Mouse (Mus musculus) WW6 (cell line): ENCODE results near the gene Lin28a.
A peak's percentile ranks its signal among the peaks of the same experiment; 100 is the strongest.

Source experiments
- DNase-seq: peaks from one replicate; pipeline ENCODE4 v3.0.0-alpha.2; 2013; ENCODE audit warnings: low read depth, low spot score

Gene Lin28a

GRCm38 (mm10) chr4:133980496-133980895 lies 38.1 kb downstream of the Lin28a start:
- DNase-seq = no peak

GRCm38 (mm10) chr4:133978021-133978711 lies 40.5 kb downstream of the Lin28a start:
- no peak for DNase-seq

DNA sequence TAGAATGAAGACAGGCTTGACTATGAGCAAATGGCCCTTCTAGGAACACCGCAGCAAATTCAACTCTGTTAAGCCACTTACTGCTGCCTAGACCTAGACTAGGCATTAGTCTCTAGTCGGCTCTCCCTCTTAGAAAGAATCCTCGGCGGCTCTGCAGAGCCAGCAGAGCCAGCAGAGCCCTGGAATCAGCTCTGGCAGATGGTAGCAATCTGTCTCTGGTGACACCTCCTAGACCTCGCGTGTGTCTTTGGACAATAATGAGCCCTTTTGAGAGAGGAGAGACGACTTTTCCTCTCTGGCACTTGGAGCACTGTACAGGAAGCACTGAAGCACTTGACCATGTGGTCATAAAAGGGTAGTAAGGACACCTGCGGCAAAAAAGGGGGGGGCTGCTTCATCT lies 46.9 kb downstream of the Lin28a start:
- DNase-seq = no peak

DNA sequence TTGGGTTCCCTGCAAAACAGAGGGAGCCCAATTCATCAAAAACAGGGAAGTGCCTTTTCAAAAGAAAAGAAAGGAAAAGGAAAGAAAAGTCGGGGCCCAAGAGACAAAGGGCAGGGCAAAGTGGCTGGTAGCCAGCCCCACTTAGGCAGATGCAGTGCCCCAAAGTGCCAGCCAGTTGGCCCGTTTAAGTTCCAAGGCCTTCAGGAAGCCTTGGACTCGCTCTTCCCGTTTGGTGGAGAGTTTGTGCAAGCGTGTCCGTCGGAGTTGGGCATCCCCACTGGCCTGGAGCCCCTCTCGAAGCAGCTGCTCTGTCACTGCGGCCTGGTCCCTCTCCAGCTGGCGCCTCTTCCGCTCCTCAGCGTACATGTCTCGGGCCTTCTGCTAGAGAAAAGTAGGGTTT lies 47.8 kb downstream of the Lin28a start:
- DNase-seq = no peak

- no peak for DNase-seq
Observed at GRCm38 (mm10) chr4:133970196-133970595, 48.4 kb downstream of the Lin28a start.

GRCm38 (mm10) chr4:133969114-133969770 lies 49.4 kb downstream of the Lin28a start:
- no peak for DNase-seq

DNA sequence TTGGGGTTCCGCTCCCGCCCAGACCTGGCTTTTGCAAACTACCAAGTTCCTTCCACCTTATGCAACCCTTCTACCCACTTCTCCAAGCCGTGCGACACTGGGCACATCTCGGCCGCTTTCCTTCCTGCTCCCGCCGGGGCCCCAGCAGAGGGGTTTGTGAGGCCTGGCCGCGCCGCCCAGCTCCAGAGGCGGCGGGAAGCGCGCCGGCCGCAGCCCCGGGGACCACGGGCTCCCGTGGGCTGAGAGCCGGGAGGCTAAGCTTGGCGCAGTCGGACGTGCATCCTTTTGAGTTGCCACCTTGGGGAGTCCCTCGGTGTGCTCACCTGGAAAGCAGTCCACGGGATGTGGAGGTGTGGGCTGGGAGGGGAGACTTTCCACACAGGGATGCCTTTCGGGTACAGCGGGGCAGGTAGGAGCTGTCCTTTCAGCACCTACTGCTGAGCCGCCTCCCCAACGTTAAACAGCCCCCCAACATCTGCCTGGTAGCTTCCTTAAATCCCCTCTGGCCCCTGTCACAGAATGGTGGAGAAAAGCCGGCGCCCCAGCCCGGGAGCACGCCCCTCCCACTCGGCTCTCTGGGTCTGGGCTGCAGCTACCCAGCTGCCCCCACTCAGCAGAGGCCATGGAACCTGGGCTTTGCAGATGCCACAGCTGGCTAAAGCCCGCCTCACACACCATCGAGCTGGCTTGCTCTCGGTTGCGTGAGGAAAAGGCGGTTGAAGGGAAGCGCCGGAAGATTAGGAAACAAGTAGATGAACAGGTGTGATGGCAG lies 50.3 kb downstream of the Lin28a start, which contains the start of gene Hmgn2:
TSS of gene Hmgn2 (minus strand) at position 501 of the 772 bp plus-strand sequence.
- no peak for DNase-seq

- DNase-seq = peak; percentile 89
Observed at GRCm38 (mm10) chr4:133967866-133968149, 50.8 kb downstream of the Lin28a start.

DNA sequence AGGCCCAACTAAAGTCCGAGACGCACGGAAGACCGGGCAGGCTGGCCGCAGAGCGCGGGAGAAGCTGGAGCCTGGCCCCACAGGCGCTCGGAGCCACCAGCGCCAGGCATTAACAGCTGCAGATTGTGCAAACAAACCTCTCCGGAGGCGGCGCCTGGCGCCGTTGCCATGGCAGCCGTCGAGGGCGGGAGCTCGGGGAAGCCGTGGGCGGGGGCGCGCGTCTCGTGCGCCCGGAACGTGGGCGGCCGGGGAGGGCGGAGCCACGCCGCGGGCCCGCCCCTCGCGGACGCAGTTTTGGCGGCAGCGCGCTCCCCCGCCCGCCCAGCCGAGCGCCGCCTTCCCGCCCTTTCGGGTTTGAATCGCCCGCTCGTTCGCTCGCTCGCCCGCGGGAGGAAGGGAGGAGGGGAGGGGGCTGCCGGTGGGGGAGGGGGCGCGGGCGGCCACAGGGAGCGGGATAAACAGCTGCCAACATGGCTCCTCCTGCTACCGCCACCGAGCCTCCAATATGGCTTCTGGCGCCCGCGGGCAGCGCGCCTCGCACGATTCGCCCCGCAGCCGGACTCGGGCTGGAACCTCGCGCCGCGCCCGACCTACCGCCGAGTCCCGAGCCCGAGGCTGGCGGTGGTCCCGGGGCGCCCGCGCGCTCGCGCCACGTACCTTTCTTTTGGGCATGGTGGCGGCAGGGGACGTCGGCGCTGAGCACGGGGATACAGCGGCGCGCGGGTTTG lies 51.3 kb downstream of the Lin28a start:
- peak; percentile 68 for DNase-seq

- no peak for DNase-seq
Observed at GRCm38 (mm10) chr4:133966271-133966940, 52.2 kb downstream of the Lin28a start.

DNA sequence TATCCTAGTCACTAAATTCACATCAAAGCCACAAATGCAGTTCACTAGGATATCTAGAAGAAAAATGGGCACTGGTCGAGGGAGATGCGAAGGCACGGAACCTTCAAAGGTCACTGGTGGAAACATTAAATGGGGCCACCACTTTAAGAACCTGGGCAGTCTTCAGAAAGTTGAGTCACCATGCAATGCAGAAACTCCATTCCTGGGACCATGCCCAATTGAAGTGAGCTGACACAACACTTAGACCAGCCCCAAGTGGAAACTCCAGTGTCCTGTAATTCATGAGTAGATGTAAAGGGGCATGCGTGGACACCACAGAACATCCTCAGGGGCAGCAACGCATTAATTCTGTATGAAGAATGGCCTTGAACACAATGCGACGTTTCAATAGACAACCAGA lies 56.1 kb downstream of the Lin28a start:
- DNase-seq = no peak

- no peak for DNase-seq
Observed at GRCm38 (mm10) chr4:133958884-133959283, 59.8 kb downstream of the Lin28a start.

- DNase-seq = peak; percentile 80
Observed at GRCm38 (mm10) chr4:133956358-133956757, 62.3 kb downstream of the Lin28a start.
